Mouse (Mus musculus) pancreas, adult 10 weeks (tissue): Measurements from ENCODE around the gene Mier3. TPM values are rescaled to one million over a fixed set of nuclear protein-coding genes. Genes with fewer than 3 reads are reported as not detected.

Source experiments
- polyA plus RNA-seq: library from polyadenylated mRNA; stranded (reverse); fragments of 350-450 nt; fragmentation: Illumina TruSeq; extraction: RNeasy Lipid Tissue Mini Kit (QIAGEN cat#74804); gene quantifications from one replicate; pipeline ENCODE4 v1.2.3, GENCODE M21; 2015; ENCODE audit warnings: low read depth, low replicate concordance; ENCODE audit not compliant: insufficient read depth

Mier3 gene
- 3.1 TPM for polyA plus RNA-seq

GRCm38 (mm10) chr13:111680679-111681078 is at the start of gene Mier3:
Mier3 (plus strand) TSS chr13:111680979.

Other genes starting within 250 kb of the Mier3 start
- gene Gpbp1, start 190.9 kb upstream of the Mier3 start, polyA plus RNA-seq, result 15.5 TPM
- gene Gm49496, start 131.0 kb upstream of the Mier3 start, polyA plus RNA-seq, result not detected
- not detected for gene Gm10198, start 88.2 kb upstream of the Mier3 start, polyA plus RNA-seq
- 4.1 TPM for gene Map3k1, start 128.0 kb downstream of the Mier3 start, polyA plus RNA-seq